Mouse (Mus musculus): ENCODE data around the gene Fut4. TPM values are rescaled to one million over a fixed set of nuclear protein-coding genes. Genes with fewer than 3 reads are reported as not detected.
A peak's percentile ranks its signal among the peaks of the same experiment; 100 is the strongest.

Fut4 gene
- polyA plus RNA-seq, 1 experiment from 2014 or later, result 2.4 TPM

GRCm38 (mm10) chr9:14764765-14765164 lies 12.6 kb upstream of the Fut4 start:
- H3K4me2 ChIP-seq (replicated peaks), result no peak overlapping the region
- H3K36me3 ChIP-seq (replicated peaks; ENCODE audit: control insufficient read depth, insufficient read depth), result no peaks in the 10 kb centered on the region
- no peaks in the 10 kb centered on the region for H3K27me3 ChIP-seq (ENCODE audit: control insufficient read depth, insufficient read depth, low read length)
- no peak overlapping the region for H3K27ac ChIP-seq
- no peaks in the 10 kb centered on the region for H3K4me1 ChIP-seq (replicated peaks; ENCODE audit: control insufficient read depth, insufficient read depth, low read length)
- H3K4me3 ChIP-seq (replicated peaks; ENCODE audit: low read length), result no peak overlapping the region
- ATAC-seq (ENCODE audit: low FRiP score), result peak; percentile 53; the same call in 1 of the 2 replicates
- no peaks in the 10 kb centered on the region for H3K9me3 ChIP-seq (ENCODE audit: control insufficient read depth, low read length)
- 25% methylated on average over 7 of the region's 7 CpGs for WGBS
- H3K9ac ChIP-seq, result no peak overlapping the region
- peak; percentile 75 for DNase-seq (ENCODE audit: low spot score)

GRCm38 (mm10) chr9:14759261-14759660 lies 7.1 kb upstream of the Fut4 start:
- H3K4me2 ChIP-seq (replicated peaks), result no peak overlapping the region
- ATAC-seq (ENCODE audit: low FRiP score) (no peak), DNase-seq (ENCODE audit: low spot score) (no peak)
- no peak overlapping the region for H3K9ac ChIP-seq
- no peaks in the 10 kb centered on the region for H3K4me1 ChIP-seq (replicated peaks; ENCODE audit: control insufficient read depth, insufficient read depth, low read length)
- no peaks in the 10 kb centered on the region for H3K36me3 ChIP-seq (replicated peaks; ENCODE audit: control insufficient read depth, insufficient read depth)
- no peaks in the 10 kb centered on the region for H3K27me3 ChIP-seq (ENCODE audit: control insufficient read depth, insufficient read depth, low read length)
- H3K4me3 ChIP-seq (replicated peaks; ENCODE audit: low read length), result no peak overlapping the region
- H3K9me3 ChIP-seq (ENCODE audit: control insufficient read depth, low read length), result no peaks in the 10 kb centered on the region
- no peak overlapping the region for H3K27ac ChIP-seq

- Histone ChIP-seq H3K9ac (no peak overlapping the region), H3K9me3 (ENCODE audit: control insufficient read depth, low read length) (no peaks in the 10 kb centered on the region), H3K4me3 (replicated peaks; ENCODE audit: low read length) (no peak overlapping the region), H3K36me3 (replicated peaks; ENCODE audit: control insufficient read depth, insufficient read depth) (no peaks in the 10 kb centered on the region), H3K4me1 (replicated peaks; ENCODE audit: control insufficient read depth, insufficient read depth, low read length) (no peaks in the 10 kb centered on the region), H3K27me3 (ENCODE audit: control insufficient read depth, insufficient read depth, low read length) (no peaks in the 10 kb centered on the region), H3K4me2 (replicated peaks) (no peak overlapping the region), H3K27ac (no peak overlapping the region)
- 78% methylated on average over 7 of the region's 7 CpGs for WGBS
- DNase-seq (ENCODE audit: low spot score), result no peak
- ATAC-seq (ENCODE audit: low FRiP score), result no peak
Measured at GRCm38 (mm10) chr9:14758590-14758989, 6.4 kb upstream of the Fut4 start.

GRCm38 (mm10) chr9:14754469-14754868 lies 2.3 kb upstream of the Fut4 start:
- peaks cover 11% of the 10 kb centered on the region; the same call in 1 of the 2 replicates for H3K4me1 ChIP-seq (replicated peaks; ENCODE audit: control insufficient read depth, insufficient read depth, low read length)
- H3K27me3 ChIP-seq (ENCODE audit: control insufficient read depth, insufficient read depth, low read length), result peaks cover 13% of the 10 kb centered on the region
- H3K9ac ChIP-seq, result no peak overlapping the region
- no peaks in the 10 kb centered on the region for H3K9me3 ChIP-seq (ENCODE audit: control insufficient read depth, low read length)
- 84% methylated on average over 3 of the region's 3 CpGs for WGBS
- ATAC-seq (ENCODE audit: low FRiP score) (no peak), DNase-seq (ENCODE audit: low spot score) (no peak)
- no peak overlapping the region for H3K27ac ChIP-seq
- H3K4me3 ChIP-seq (replicated peaks; ENCODE audit: low read length), result no peak overlapping the region
- no peaks in the 10 kb centered on the region for H3K36me3 ChIP-seq (replicated peaks; ENCODE audit: control insufficient read depth, insufficient read depth)
- no peak overlapping the region for H3K4me2 ChIP-seq (replicated peaks)

- no peak for DNase-seq (ENCODE audit: low spot score)
- no peak for ATAC-seq (ENCODE audit: low FRiP score)
- Histone ChIP-seq H3K27ac (no peak overlapping the region), H3K9me3 (ENCODE audit: control insufficient read depth, low read length) (no peaks in the 10 kb centered on the region), H3K4me1 (replicated peaks; ENCODE audit: control insufficient read depth, insufficient read depth, low read length) (peaks cover 11% of the 10 kb centered on the region; the same call in 1 of the 2 replicates), H3K4me2 (replicated peaks) (no peak overlapping the region), H3K27me3 (ENCODE audit: control insufficient read depth, insufficient read depth, low read length) (peaks cover 13% of the 10 kb centered on the region), H3K36me3 (replicated peaks; ENCODE audit: control insufficient read depth, insufficient read depth) (no peaks in the 10 kb centered on the region), H3K4me3 (replicated peaks; ENCODE audit: low read length) (no peak overlapping the region), H3K9ac (no peak overlapping the region)
Measured at GRCm38 (mm10) chr9:14753947-14754346, 1.8 kb upstream of the Fut4 start.

- H3K9me3 ChIP-seq (ENCODE audit: control insufficient read depth, low read length), result no peaks in the 10 kb centered on the region
- H3K27ac ChIP-seq, result no peak overlapping the region
- WGBS, result 1% methylated on average over 39 of the region's 50 CpGs
- peaks cover 11% of the 10 kb centered on the region; the same call in 1 of the 2 replicates for H3K4me1 ChIP-seq (replicated peaks; ENCODE audit: control insufficient read depth, insufficient read depth, low read length)
- peak overlapping the region; percentile 53 for H3K4me3 ChIP-seq (replicated peaks; ENCODE audit: low read length)
- peak overlapping the region; percentile 93 for H3K4me2 ChIP-seq (replicated peaks)
- no peak for DNase-seq (ENCODE audit: low spot score)
- peak; percentile 80 for ATAC-seq (ENCODE audit: low FRiP score)
- H3K9ac ChIP-seq, result peak overlapping the region; percentile 74
- H3K27me3 ChIP-seq (ENCODE audit: control insufficient read depth, insufficient read depth, low read length), result peaks cover 13% of the 10 kb centered on the region
- no peaks in the 10 kb centered on the region for H3K36me3 ChIP-seq (replicated peaks; ENCODE audit: control insufficient read depth, insufficient read depth)
Measured at GRCm38 (mm10) chr9:14751503-14752000, 641 bp downstream of the Fut4 start.

- DNase-seq (ENCODE audit: low spot score), result no peak
- peak overlapping the region; percentile 53 for H3K4me3 ChIP-seq (replicated peaks; ENCODE audit: low read length)
- WGBS, result 51% methylated on average over 42 of the region's 42 CpGs
- peak; percentile 3 for ATAC-seq (ENCODE audit: low FRiP score)
- peak overlapping the region; percentile 93 for H3K4me2 ChIP-seq (replicated peaks)
- peak overlapping the region; percentile 74 for H3K9ac ChIP-seq
- peaks cover 11% of the 10 kb centered on the region; the same call in 1 of the 2 replicates for H3K4me1 ChIP-seq (replicated peaks; ENCODE audit: control insufficient read depth, insufficient read depth, low read length)
- H3K27ac ChIP-seq, result no peak overlapping the region
- H3K36me3 ChIP-seq (replicated peaks; ENCODE audit: control insufficient read depth, insufficient read depth), result no peaks in the 10 kb centered on the region
- H3K9me3 ChIP-seq (ENCODE audit: control insufficient read depth, low read length), result no peaks in the 10 kb centered on the region
- peaks cover 13% of the 10 kb centered on the region for H3K27me3 ChIP-seq (ENCODE audit: control insufficient read depth, insufficient read depth, low read length)
Measured at GRCm38 (mm10) chr9:14750901-14751502, 1.2 kb downstream of the Fut4 start.

GRCm38 (mm10) chr9:14740151-14740924 lies 11.9 kb downstream of the Fut4 start, which contains the start of gene Piwil4:
Gene Piwil4 (minus strand): TSS chr9:14740733.
- DNase-seq (ENCODE audit: low spot score) (no peak), ATAC-seq (ENCODE audit: low FRiP score) (no peak)
- no peak within 1 kb of the TSS for H3K4me2 ChIP-seq (replicated peaks)
- no peak within 1 kb of the TSS for H3K4me3 ChIP-seq (replicated peaks; ENCODE audit: low read length)
- H3K4me1 ChIP-seq (replicated peaks; ENCODE audit: control insufficient read depth, insufficient read depth, low read length), result no peaks in the 10 kb centered on the region
- no peak within 1 kb of the TSS for H3K27ac ChIP-seq
- no peaks in the 10 kb centered on the region for H3K9me3 ChIP-seq (ENCODE audit: control insufficient read depth, low read length)
- H3K27me3 ChIP-seq (ENCODE audit: control insufficient read depth, insufficient read depth, low read length), result no peaks in the 10 kb centered on the region
- H3K9ac ChIP-seq, result no peak within 1 kb of the TSS
- H3K36me3 ChIP-seq (replicated peaks; ENCODE audit: control insufficient read depth, insufficient read depth), result no peaks in the 10 kb centered on the region
- 91% methylated on average over 19 of the region's 19 CpGs for WGBS

- Histone ChIP-seq H3K27me3 (ENCODE audit: control insufficient read depth, insufficient read depth, low read length) (no peaks in the 10 kb centered on the region), H3K4me1 (replicated peaks; ENCODE audit: control insufficient read depth, insufficient read depth, low read length) (no peaks in the 10 kb centered on the region), H3K9ac (no peak overlapping the region), H3K4me2 (replicated peaks) (no peak overlapping the region), H3K9me3 (ENCODE audit: control insufficient read depth, low read length) (no peaks in the 10 kb centered on the region), H3K36me3 (replicated peaks; ENCODE audit: control insufficient read depth, insufficient read depth) (no peaks in the 10 kb centered on the region), H3K27ac (no peak overlapping the region), H3K4me3 (replicated peaks; ENCODE audit: low read length) (no peak overlapping the region)
- 90% methylated on average over 4 of the region's 4 CpGs for WGBS
- DNase-seq (ENCODE audit: low spot score) (no peak), ATAC-seq (ENCODE audit: low FRiP score) (no peak)
Measured at GRCm38 (mm10) chr9:14739498-14740150, 12.6 kb downstream of the Fut4 start.

Data from hindbrain, embryonic 14.5 days (tissue).